Mouse (Mus musculus) kidney, adult 9 months (tissue): Measurements from ENCODE around the gene Scml4.
A peak's percentile ranks its signal among the peaks of the same experiment; 100 is the strongest.

Source experiments
- DNase-seq: peaks from one replicate; pipeline ENCODE4 v3.0.0; 2022

Gene Scml4

DNA sequence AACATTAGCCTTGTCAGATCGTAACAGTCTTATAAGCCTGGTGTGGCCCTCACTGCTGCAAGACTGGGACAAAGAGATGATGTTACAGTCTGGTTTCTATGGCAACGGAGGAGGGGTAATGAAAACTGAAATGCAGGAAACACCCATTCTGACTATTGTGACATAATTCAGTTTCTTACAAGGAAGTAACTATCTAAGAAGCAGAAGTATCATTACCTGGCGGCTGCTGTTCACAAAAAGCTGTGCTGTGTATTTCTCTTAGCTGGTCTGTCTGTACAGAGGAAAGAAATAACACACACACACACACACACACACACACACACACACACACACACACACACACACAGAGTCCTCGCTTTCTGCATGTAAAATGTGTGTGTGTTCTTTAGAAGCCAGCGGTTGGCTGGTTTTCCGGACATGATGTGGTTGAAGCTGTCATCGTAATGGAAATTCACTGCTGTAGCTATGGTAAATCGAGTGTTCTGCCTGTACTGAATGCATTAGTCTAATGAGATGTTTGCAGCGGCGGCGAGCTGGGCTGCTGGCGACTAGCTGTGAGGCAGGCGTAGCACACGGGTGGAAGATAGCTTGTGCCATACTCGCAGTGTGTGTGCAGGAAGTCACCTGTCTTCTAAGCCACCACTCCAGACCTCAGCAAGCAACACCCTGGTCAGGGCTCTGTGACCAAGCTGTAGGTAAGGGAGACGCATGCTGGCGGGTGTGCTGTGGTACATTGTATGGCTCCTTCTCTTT lies at the start of gene Scml4:
Gene Scml4 (plus strand): TSS at position 212 of the 753 bp plus-strand sequence.
- DNase-seq, result peak; percentile 46

DNA sequence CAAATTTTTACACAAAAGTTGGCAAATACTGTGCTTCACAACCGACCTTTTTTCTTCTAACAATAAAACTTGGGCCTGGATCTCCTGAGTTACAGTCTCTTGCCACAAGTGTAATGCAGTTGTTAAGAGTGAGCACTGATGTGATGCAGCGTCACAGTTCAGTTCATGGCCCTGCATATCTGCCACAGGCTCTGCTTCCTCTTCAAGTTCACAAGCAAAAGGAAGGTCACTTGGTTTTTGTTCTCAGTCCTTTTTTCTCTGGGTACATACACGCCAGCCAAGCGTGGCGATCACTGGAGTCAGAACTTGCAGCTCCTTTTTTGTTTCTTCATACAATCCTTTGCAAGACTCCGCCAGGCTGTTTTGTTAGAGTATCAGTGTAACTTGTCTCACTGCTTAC lies 34.2 kb upstream of the Scml4 start:
- peak; percentile 16 for DNase-seq

DNA sequence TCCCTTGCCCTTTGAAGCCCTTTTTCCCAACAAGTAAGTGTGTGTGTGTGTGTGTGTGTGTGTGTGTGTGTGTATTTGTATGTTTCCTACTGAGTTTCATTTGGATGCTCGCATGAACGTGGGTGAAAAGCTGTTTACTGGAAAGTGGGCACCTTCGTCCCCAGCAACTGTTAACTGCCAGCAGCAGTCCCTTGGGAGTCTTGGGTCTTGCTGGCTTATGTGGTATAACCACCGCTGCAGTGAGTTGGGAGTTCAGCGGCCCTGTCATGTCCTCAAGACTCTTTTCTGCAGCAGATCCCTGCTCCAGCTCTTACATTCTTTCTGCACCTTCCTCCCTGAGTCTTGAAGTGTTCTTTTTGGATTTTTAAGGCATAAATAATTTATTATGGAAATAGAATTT lies 33.0 kb upstream of the Scml4 start:
- DNase-seq, result no peak

DNA sequence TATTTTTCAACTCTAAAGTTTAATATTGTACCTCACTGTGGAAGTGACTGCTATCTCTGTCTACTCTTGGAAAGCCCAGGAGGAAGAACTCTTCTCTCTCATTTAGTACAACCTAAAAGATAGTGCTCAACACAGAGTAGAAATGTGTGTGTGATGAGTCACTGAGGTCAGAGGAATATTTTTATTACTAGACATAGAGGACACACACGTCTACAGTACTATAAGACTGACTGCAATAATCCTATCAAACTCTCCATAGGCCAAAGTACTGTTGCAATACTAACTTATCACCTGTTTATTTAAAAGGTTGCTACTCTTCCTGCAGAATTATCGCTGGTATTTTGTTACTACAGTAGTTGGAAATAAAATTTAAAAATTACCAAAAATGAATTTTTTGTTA lies 30.2 kb upstream of the Scml4 start:
- no peak for DNase-seq

DNA sequence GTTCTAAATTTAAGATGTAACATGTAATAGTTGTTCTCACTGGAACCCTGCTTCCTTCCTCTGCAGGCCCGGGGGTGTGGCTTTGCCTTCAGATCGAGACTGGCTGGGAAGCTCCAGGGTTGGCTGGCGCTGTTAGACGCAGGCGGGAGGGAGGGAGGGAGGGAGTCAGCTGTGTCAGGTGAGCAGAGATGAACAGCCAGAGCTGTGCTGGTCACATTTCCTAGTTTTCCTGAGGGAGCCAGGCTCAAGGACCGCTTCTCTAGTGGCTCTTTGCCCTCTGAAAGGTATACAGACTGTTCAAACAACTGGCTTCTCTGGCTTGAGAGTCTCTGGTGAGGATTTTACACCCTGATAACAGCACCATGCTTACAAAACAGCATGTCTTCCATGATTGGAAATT lies 29.8 kb upstream of the Scml4 start:
- DNase-seq, result no peak

DNA sequence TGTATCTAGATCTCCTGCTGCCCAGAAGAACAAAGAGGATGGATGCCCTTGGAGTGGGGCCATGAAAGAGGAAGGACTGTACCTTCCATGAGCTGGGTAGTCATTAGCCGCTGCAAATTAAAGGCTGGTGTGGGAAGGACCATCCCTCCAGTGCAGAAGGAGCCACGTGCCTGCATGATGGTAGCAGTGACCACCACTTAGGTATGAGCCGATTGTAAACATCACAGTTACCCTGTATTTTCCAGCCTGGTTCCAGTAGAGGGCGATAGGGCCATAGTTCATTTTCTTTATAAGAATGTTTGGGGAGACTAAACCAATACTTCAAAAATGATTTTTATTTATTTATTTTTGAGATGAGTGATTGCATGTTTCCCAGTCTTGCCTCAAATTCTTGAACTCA lies 27.5 kb upstream of the Scml4 start:
- DNase-seq, result no peak

DNA sequence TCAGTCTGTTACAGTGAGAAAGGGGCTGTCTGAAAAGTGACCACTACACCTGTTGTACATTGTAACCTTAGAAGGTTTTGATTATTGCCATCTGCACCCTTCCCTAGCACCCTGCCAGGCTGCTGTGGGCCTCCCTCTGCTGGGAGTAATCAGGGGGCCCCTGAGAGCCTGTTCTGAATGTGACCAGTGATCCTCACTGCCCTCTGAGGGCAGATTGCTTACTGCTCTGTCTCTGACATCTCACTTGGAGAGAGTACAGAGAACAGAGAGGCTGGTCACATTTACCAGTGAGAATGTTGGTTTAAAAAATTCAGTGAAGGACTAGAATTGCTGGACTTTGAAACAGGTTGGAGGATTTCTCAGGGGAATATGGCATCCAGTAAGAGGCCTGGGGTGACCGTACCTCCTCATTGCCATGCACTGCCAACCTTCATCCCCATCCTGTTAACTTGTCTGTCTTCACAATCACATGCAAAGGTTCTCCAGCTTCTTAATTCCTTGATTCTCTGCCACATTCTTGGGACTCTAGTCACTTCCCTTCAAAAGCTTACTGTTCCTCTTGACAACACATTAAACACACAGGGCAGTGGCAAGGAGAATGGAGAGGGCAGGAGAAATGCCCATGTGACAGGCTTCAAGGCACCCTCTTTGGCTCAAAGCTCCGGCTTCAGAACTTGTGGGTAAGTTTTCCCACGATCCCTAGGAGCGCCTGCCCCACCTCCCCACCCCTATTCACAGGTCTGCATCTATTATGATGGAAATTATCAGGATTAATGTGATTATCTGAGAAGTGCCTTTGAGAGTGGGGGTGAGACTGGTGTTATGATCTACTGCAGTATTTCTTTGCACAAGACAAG lies 26.1 kb upstream of the Scml4 start:
- no peak for DNase-seq

DNA sequence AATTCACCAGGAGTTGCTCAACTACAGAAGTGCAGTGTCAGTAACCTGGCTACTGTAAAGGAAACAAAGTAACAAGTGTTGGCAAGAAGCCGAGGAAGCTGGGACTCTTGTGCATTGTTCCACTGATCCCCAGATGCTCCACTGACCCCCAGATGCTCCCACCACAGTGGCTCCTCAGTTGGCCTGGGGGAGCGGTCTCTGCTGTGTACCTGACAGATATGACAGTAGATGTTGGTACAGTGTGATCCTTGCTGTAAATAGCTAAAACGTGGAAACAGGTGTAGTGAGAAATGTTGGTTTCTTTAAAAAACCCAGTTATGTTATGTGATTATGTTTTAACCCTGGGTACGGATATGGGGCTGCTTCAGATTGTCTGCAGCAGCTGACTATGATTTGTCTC lies 22.1 kb upstream of the Scml4 start:
- DNase-seq, result no peak

DNA sequence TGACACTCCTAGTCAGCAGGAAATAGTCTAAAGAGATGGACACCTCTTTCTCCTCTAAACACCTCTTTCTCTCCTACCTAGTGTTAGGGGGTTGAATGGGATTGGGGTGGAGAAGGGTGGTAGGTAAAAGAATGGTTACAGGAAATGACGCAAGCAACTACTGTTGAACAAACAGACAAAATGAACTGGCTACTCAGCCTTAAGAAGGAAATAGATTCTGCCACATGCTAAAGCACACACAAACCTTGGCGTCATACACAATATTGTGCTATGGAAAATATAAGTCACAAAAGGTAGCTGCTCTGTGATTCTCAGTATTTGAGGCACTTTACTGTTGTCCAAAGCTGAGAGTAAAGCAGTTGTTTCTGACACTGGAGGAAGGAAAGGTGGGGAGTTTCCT lies 21.4 kb upstream of the Scml4 start:
- no peak for DNase-seq

DNA sequence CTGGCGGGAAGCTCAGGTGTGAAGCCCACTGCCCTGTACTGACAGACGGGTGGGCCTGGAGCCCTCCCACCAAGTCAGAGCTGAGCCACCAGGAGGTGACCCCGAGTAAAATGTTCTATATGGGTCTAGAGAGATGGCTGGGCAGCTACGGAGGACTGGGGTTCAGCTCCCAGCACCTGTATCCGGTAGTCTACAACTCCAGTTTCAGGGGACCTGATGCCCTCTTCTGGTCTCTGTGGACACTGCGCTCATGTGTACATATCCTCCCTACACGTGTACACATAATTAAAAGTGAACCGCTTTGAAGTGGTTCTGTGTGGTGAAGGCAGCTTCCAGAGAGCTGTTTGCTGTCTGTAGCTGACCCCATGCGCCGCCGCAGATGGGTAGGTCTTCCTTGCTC lies 20.1 kb upstream of the Scml4 start:
- DNase-seq, result no peak

DNA sequence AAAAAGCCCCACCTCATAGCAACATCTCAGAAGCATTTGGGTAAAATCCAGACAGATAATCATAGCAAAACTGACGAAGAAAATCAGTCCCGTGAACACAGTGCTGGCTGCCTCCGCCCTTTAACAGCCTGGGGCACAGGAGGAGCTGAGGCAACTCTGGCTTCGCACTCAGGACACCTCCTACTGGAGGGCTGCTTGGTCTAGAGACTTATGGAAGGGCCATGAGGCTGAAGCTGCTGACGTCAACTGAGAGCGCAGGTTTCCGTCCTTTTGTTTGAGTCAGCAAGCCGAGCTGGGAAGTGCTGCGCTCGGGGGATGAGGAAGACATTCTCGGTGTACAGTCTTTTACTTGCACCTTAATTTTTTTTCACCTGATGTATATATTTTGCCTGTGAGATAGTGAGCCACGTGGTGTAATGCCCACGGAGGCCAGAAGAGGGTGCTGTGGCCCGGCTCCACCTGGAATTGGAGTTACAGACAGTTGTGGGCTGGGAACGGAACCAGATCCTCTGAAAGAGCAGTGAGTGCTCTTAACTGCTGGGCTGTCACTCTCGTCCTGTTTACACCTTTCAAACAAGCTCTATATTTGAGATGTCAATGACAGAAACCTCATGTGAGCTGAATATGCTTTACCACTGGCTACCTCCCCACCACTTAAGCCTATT lies 18.5 kb upstream of the Scml4 start:
- no peak for DNase-seq

DNA sequence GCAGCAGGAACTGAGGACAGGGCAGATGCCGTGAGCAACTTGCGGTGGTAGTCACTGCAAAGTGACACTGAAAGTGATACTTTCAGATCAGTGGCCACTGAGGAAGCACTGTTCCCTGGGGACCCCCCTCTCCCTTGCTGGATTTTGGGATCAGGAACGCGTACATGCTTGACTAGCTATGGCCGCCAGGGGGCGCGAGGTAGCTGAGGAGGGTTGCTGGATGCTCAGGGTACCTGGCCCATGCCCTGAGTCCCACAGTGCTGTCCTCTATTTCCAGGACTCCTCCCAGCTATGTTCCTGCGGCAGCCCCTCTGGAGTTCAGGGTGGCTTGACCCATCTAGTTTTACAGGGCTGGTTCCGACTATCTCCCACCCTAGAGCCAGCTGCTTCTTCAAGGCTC lies 17.8 kb upstream of the Scml4 start:
- peak; percentile 65 for DNase-seq

DNA sequence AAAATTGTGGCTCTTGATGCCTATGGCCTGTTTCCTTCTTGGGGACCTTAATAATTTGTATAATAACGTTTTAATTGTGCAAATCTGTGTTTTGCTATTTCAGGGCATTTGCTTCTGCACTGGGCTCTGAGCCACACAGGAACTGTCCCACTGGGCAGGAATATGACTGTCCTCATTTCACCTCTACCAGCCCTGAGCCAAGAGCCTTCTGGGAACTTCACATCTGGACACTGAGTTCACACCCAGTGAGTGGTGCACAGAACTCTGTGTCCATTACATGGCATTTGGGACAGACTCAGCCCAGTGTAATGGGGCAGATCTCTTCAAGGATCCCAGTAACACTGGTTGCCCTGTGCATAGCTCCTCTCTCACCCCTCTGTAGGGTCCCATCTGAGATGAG lies 16.8 kb upstream of the Scml4 start:
- no peak for DNase-seq

DNA sequence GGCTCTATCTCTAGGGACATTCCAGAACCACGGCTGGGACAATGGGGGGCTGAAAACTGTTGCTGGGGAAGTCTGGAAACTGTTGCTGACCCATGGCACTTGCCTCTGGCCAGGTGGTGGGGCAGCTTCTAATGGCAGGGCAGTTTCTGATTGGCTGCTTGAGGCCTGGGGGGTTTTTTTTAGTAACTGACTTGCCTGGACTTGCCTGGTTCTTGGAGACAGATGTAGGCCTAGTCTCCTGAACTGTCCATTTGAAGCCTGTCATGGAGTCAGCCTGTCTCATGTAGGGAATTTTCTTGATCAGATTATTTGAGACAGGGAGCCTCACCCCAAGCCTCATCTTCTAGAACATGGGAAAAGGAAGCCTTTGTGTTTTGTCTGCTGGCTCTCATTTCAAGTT lies 14.7 kb upstream of the Scml4 start:
- DNase-seq, result no peak

DNA sequence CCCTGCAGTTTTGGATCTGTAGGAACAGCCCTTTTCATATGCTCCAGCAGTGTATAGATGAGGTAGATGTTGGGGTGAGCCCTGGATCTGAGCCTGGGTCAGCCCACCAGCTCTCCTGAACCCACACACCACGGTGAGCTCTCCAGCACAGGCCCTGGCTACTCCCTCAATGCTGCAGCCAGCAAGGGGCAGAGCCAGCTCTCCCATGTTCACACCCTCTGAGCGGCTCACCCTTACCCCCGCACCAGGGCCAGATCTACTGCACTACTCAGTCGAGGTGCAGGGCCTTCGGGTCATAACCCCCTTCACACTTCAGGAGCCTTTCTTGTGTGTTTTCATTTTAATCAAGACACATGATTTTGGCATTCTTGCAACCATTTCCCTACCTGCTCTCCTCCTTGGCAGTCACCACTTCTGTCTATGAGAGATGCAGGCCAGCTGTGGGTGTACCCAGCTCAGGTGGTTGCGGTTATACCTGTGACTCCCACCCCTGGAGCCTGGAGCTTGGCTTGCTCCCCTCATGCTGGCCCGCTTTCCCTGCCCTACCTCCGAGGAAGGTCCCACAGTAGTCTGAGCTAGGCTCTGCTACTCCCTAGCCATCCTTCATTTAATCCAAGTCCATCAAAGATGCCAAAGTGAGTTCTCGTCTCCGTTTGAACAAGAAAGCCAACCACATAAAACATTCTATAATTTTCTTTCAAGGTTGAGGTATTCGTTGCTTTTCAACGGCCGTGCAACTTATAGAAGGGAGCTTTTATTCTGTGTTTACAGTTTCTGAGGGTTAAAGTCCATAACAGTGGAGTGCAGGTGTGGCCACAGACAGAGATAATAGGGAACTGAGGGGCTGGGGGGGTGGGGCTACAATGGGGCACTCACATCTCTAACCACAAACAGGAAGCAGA lies 11.7 kb upstream of the Scml4 start:
- no peak for DNase-seq

DNA sequence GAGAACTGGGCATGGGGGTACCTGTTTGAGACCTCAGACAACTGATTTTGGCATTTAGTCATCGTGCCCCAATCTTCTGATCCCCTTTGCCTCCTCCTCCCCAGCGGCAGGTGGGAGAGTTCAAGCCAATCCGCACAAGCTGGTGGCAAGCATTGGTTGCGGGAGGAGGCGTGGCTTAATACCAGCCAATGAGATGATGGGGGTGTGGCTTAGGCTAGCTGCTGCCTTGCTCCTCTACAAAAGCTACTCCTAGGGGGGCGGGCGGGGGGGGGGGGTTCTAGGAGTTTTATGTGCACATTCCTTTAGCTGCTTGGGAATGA lies 11.1 kb upstream of the Scml4 start:
- DNase-seq, result no peak

DNA sequence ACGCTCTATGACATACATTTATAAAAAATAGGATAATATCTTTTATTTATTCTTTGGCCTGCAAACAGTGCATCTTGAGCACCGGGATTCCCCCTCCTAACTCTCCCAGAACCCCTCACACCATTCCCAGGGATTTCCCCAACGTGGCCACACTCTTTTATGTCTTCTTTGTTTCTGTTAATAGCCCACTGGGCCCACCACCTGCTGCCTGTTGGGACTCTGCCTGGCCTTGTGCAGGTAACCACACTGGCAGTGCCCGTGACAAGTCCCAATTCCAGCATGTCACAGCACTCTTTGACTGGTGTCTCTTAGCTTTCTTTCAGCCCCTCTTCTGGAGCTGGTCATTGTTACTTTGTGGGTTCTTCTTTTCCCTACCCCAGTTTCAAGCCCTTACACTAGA lies 5.3 kb upstream of the Scml4 start:
- DNase-seq, result no peak

DNA sequence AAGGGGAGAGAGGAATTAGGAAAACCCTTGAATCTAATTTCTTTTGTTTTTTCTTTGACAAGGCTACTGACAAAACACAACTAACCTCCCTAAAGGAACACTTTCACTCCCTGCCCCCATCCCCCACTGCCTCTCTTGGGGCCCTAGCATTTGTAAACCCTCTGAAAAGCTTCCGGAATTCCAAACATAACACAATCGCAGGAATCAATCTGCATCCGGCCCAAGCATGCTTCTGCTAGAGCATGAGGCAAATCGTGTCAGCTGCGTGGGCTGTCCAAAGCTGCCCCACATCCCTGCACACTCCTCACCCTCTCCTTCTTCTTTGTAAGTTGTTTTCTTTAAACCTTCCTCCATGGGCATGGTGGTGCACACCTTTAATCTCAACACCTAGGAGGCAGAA lies 4.9 kb upstream of the Scml4 start:
- DNase-seq, result peak; percentile 42

DNA sequence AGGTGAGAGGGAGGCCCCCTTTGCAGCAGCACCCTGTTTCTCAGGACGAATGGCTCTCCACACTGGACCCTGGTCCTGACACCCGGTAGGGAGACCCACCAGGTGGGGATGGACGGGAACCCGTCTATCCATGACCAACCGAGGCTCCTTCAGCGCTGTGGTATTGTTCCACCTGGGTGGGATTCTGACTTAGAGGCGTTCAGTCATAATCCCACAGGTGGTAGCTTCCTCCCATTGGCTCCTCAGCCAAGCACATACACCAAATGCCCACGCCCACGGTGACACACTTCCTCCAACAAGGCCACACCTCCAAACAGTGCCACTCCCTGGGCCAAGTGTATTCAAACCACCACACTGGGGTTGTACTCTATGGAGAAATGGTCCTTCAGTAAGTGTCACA lies 3.6 kb upstream of the Scml4 start:
- no peak for DNase-seq

DNA sequence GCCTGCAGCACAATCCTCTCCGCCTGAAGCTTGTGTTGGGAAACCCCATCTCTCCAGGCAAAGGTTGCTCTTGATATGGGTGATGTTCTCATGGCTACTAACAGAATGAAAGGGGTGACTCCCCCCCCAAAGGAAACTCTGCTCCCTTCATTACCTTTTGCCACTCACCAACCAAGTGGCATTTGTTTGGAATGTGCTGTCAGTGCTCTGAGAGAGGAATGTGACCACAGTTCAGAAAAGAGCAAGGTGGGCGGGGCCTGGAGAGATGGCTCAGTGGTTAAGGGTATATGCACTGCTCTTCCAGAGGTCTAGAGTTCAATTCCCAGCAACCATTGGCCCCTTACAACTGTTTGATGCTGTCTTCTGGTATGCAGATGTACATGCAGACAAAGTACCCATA lies 3.1 kb upstream of the Scml4 start:
- DNase-seq, result no peak

DNA sequence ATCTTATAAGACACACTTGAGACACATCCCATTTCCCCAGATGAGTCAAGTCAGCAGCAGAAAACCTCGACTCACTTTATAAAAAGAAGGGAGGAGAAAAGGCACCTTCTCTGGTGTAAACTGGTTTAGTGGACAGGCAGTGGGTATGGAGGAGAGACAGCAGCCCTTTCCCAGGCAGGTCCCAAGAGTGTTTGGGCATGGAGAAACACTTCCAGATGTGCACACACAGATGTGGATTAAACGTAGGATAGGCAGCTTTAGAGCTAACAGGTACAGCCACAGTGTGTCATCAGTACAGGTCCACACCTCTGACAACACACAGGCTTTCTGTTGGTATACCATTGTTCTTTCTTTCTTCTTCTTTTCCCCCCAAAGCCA lies 400 bp upstream of the Scml4 start:
- DNase-seq, result no peak

DNA sequence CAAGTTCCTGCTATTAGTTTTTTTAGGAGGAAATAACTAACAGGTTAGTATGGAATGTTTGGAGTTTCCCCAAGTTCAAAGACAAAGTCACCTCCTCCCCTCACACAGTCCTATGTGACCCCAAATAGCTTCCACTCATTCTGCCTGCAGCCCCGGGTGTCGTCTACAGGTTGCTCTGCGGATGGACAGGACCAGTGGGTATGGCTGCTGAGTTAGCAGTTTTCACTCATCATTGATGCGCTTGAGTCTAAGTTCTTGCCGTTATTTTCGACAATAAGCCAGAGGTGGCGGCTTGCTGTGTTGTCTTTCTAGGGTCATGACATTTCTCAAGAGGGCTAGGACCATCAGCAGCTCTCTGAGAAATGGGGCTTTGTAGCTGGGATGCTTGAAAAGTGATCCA lies 1.3 kb downstream of the Scml4 start:
- no peak for DNase-seq

DNA sequence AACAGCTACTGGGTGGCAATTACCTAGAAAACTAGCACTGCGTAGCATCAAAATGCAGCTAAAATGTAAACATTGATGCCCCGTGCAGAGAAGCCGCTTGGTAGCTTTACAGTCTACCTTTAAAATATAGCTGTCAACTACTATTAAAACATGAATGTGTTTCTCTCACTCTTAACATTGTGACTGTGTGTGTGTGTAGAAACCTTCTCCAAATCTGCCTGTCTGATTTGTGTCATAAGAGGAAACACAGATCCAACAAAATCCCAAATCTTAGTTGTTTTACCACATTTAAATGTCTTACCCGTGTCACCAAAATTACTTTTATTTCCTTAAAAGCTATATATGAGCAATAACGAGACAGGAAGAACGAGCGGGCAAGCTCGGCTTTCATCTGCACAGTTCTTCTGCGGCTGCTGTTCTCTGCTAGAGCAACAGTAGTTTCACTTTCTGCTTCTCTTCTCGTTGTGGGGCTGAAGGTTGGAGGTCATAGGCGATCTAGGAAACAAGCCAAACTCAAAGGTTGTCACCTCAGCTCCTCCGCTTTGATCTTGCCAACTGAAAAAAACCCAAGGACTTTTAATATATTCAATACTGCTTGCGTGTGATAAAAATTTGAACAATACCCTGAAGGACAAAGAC lies 2.1 kb downstream of the Scml4 start:
- peak; percentile 77 for DNase-seq
